Mouse (Mus musculus) CD4-positive, CD25-positive, alpha-beta regulatory T cell, adult 2 months (primary cell): ENCODE measurements around the gene Olfr452.

Experiments
- DNase-seq: peaks from one replicate; pipeline ENCODE4 v3.0.0-alpha.2; 2012; ENCODE audit warnings: low read depth, low spot score

Olfr452 gene

DNA sequence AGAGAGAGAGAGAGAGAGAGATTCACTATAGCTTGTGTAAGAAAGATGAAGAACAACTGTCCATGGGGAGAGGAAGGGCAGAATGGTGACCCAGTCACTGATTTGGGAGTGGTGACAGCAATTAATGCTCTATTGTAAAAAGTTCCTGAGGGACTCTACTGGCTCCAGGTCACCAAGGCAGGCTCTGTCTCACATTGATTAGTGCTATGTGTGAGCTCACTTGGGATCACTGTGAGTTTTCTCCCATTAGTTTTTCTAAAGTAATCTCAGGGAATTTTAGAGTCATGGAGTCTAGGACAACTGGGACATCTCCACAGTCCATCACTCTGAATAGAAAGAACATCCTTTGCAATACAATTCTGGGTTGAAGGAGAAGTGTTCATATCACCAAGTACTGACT is at the start of gene Olfr452:
Olfr452 (plus strand) TSS at position 301 of the 400 bp plus-strand sequence.
- DNase-seq: no peak

GRCm38 (mm10) chr6:42739071-42739470 is 45.8 kb upstream of the Olfr452 start, which contains the start of gene Olfr453:
Gene Olfr453, plus strand, starts transcription at chr6:42739371.
- no peak for DNase-seq

DNA sequence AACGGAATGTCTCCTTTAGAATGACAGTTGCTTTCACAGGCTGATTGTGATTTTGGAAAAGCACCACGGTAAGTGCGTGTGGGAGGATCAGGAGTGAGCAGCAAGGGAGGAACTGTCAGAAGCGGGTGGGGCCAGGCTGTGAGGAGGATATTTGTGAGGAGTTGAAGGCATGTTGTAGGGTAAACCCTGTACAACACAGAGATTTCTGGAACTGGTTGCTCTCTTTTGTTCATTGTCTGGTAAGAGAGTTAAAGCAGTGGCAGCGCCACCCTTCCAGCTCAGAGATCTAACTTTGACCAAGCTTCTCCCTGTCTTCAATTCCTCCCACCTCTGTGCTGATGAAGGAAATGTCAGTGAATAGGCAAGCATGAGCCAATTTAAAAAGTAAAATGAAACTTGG is 42.6 kb upstream of the Olfr452 start:
- DNase-seq: no peak

DNA sequence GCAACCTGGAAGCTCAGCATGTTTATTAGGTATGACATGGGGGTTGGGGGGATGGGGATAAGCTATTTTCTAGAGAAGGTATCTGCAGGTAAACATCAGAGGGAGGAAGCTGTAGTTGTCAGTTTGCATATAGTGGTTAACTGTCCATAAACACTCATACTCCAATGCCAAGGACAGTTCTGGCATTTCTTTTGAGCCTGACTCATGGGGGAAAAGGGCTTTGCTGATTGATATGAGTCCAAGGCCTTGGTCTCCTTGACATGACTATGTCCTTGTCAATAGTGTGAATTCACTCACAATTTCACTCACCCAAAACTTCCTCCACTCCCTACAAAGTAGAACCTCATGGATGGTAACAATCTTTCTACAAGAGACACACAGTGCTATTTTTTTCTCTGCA is 37.0 kb upstream of the Olfr452 start:
- DNase-seq: no peak

- DNase-seq: no peak
These were observed 28.8 kb upstream of the Olfr452 start, which contains the start of gene Olfr38 for GRCm38 (mm10) chr6:42756104-42756503. Gene Olfr38, plus strand, starts transcription at chr6:42756404.

DNA sequence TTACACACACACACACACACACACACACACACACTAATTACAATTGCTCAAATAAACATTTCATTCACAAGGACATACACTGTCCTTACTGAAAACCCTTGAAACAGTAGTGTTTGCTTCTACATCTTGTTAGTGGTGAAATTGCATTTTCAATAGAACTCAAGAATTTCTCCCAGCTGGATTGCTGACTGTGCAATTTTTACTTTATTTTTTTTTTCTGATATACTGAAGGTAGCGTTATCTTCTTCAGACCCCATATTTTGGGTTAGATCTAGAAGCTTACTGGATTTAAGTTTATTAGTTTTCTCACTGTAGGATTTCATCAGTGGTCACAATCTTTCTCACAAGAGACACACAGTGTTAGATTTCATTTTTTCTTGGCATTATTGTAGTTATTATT is 7.8 kb upstream of the Olfr452 start:
- DNase-seq: no peak

GRCm38 (mm10) chr6:42790247-42790948 is 5.5 kb downstream of the Olfr452 start:
- DNase-seq: no peak

DNA sequence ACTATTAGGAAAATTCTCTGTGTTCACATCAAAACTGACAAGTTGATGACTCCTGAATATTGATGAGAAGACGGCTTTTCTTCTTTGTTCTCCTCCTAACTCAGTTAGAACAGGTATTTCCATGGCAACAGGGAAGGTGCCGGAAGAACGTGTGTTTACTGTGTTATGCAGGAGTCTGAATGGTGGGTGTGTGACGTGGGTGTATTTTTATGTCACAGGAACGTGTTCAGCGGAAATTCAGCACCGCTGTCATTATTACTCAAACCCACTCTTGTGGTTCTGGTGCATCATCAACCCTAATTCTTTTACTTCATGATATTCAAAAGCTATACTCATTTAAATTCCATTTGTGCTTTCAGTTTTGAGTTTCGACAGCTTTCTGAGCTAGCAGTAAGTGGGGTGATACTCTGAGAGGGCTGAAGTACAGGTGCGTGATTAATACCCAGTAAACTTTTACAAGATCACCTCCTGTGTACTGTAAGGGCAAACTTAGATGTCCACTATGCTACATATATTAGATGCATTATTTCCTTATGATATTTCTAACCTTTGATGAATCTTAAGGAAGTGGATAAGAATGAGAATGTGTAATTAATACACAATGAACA is 6.2 kb downstream of the Olfr452 start:
- no peak for DNase-seq

DNA sequence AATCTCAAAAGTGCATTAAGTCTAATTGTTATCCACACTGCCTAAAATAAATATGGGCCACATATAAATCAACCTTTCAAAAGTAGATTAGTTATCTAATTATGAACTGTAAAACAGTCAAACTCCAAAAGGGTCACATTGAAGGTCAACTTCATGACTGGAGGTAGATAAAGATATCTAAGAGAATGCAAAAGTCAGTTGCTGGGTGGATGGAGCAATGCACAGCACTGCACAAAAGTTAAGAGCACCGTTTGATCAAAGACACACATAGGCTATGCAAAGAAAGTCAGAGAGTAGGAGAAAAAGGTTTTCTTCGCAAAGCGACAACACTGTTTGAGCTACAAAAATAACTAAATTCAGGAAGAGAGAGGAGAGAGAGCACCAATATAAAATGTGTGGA is 10.1 kb downstream of the Olfr452 start:
- DNase-seq: no peak

DNA sequence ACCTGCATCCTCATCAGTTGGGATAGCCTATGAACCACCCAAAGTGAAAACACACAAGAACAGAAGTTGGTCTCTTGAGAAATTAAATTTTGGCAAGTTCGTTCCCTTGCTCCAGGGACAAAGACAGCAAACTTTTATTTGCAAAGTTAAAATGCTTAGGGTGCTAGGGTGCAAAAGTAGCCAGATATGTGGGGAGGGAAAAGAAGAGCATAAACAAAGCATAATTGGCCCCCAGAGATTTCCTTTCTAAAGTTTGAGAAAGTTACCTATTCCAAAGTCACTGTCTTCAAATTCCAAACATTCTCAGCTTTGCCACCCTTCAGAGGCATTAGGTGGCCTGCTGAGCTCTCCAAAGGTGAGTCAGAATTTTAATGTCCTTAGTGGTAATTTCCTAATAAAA is 26.7 kb downstream of the Olfr452 start, which contains the start of gene Olfr450:
Olfr450 (plus strand) TSS at position 301 of the 400 bp plus-strand sequence.
- no peak for DNase-seq

DNA sequence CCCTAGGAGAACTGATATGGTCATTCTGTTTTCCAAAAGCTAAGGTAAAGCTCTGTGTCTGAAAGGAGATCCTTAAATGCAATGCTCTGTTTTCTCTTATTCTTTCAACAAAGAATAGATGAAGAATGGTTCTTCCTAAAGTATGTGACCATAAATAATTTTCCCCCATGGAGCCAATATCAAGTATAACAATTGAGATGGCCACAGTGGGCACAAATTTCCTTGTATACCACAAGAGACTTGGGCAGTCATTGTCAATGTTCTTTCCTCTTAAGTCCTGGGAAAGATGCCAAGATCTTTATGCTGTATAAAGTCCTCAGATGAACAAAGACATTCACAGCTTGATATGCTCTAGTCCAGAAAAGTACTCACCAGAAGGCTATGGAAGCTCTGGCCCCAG is 49.2 kb downstream of the Olfr452 start, which contains the start of gene Olfr449:
Olfr449 (plus strand) TSS at position 301 of the 400 bp plus-strand sequence.
- DNase-seq: no peak
